Mouse (Mus musculus) mouse embryonic stem cell (cell line): ENCODE results near the gene Dpysl5.

Experiments used
- in situ Hi-C, 2 experiments: fragments of 300-500 bp; cut with MboI; formaldehyde crosslinking; loops; 1 replicate in 1 of 2; 3 replicates in 1 of 2; pipeline ENCODE4 v1.14.3; 2019 to 2020; ENCODE audit warnings: low sequenced_read_pairs in 2 of 2, low pct_unique_long_range_greater_than_20kb in 1 of 2, mixed read lengths in 1 of 2; ENCODE audit not compliant: unreplicated experiment in 1 of 2

The Dpysl5 gene

DNA sequence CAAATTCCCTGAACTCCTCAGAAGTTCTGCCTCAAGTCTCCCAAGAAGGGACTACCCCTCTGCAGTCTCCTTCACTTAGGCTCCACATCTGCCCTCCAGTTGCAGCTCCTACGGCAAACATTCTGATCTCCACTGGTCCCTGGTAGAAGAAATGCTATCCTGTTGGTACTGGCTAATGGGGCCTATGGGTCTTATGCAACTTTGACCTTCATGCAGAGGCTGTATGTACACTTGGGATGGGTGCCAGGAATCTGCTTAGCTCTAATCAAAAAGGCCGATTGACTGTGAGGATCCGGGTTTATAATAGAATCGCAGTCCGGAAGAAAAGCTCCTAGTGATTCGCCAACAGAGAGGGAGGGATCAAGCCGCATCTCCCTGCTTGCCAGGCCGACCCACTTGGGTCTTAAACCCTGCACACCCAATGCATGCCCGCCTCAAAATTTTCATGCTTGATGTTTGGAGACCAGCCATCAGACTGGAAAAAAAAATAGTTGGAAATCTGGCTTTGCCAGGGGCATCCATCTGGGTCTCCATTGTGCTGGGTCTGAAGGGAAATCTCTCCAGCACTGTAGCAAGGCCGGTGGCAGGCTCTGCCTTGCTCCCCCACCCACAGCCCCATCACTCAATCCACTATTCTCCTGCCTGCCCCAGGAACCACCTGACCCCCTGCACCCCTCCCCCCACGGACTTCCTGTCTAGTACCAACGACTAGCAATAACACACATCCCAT, 38.4 kb downstream of the Dpysl5 start:
- in situ Hi-C loops, result no loop called here

DNA sequence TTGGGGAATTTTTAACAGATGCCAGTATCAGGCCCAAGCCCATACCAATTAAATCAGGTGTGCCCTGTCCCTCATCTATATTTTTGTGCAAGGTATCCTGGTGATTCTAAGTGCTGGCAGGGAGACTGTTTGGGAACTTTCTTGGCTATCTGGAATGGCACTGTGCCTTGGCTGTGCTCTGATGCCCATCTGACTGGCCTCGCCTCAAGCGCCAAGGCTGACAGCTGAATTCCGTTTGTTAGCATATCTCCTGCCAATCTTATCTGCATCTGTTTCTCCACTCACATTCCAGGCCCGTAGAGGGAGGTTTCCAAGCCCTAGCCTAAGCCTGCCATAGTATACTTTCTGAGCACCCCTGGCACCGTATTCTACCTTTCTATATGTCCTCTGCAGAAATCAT, 39.7 kb downstream of the Dpysl5 start:
- in situ Hi-C loops, result no loop called here

DNA sequence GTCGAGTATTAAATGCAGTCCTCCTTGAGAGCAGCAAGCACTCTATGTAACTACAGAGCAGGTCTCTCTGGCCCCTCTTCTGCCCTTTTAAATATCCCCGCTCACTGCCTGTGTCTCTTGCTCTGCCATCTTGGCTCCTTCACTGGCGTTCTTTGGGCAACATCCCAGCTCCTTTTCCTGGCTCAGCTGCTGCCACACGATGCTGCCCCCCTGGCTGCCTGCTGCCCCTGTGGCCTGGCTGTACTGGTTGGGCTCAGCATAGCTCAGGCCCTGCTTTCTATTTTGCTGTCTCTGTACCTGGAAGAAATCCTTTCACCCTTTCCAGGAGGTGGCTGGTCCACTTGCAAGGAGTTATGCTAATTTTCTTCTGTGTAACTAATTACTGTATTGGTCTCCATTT, 41.8 kb downstream of the Dpysl5 start:
- in situ Hi-C loops, result no loop called here

DNA sequence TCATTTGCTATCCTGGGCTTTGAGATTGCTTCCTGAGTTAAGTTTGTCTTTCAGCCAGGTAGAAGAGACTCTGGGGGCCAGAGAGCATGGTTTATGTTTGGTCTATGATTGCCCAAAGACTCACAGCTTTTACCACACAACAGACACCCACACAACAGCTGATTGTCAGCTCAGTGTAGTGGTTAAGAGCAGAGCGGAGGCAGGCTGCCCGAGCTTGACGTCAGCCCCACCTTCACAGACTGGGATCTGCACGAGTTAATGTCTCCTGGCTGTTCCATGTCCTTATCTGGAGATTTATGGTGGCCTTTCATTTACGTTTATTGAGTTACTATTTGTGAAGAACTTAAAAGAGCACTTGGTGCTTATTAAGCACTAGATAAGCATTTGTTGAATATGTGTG, 43.9 kb downstream of the Dpysl5 start:
- in situ Hi-C loops, result no loop called here

DNA sequence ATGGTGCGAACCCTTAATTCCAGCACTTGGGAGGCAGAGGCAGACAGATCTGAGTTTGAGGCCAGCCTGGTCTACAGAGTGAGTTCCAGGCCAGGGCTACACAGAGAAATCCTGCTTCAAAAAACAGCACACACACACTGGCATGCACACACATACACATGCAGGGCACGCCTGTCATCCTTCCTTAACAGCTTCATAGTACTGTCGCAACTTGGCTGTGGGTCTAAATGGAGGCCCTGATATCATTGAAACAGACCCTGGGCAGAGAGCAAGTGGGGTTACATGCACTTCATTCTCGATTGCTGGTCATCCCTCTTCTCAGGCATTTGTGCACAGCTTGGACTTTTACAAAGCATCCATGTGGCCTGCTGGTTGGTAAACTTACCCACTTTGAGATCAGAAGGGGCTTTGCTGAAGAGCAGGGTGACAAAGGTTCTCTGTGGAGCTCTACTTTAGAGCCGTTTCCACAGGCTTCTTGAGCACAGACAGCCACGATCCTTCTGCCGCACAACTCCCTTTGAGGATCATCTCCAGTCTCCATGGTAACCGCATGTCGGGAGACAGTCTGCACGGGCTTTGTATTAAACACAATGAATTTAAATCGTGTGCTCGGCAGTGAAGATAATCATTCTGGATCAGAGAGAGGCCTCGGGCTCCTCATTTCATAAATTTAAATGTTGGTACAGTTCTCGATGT, 51.6 kb downstream of the Dpysl5 start:
- in situ Hi-C loops, result no loop called here

DNA sequence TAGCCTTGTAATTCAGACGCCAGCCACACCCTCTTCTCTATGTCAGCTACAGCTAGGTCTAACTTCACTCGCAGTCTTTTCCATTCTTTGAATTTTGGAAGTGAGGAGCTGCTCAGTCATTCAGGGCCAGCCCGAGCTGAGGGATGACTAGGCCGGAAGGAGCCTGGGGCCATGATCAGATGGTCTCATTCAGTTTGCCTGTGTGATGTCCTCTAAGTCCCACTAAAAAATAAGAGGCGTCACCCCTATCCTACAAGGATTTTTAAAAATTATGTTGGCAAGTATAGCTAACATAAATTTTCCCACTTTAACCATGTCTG, 52.1 kb downstream of the Dpysl5 start:
- in situ Hi-C loops, result no loop called here

DNA sequence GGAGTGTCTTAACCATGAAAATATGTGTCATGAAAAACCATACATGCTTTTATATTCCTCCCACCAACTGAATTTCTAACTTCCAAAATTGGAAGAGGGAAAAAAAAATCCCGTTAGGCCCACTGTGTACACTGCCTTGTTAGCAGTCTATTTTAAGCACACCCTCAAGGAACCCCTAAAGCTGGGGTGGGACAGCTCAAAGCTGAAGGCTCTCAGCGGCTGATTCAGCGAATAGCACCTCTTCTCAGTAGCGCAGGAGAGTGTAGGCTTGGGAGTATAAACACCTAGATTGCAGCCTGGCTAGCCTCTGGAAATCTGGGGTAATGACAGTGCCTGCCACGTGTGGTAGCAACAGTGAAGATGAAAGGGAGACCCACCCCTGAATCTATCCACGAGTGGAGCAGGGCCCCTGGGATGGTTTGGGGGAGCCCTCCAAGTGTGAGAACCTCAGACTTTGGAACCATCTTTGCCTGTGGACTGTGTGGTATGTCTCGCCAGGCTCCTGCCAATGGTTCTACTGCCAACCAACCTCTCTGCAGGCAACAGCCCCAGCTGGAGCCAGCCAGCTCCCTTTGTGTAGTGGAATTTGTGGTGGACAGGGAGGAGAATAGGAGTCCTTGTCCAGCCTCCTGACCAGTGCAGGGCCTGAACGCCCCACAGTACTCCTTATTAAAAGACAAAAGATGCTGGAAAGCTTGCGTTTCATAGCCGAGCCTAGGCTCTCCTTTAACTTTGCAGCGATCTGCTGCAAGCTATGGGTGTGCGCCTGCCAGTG, 54.4 kb downstream of the Dpysl5 start:
- in situ Hi-C loops, result no loop called here

DNA sequence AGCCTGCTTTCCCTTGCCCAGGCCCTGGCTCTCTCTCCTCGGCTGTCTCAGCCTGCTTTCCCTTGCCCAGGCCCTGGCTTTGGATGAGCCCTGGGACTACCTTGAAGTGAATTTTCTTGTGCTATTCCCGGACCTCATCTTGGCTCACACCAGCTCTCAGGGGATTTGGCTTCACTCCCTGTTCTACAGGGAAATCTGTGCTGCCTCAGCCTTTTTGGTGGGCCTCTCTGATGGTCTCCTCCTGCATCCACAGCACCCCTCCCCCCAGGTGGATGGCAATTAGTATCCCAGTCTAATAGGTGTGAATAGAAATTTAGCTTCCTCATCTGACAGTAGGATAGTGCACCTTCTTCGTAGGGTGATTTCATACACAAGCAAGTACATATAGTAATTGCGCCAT, 56.7 kb downstream of the Dpysl5 start:
- in situ Hi-C loops, result no loop called here

DNA sequence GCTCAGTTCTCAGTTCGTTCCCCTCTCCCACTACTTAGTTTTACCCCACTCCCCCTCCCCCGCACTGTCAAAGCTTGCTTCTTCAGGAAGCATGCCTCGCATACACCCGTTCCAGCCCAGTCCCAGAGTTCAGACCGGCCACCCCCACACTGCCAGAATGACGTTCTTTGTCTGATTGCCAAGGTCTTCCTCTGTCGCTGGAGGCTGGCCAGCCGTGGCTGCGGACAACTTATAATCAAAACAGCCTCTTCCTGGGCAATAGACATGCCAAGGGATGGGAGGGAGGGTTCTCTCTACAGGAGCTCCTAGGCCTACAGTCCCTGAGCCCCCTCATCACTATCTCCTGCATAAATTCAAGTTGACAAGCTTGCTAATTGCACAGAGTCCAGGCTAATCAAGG, 57.2 kb downstream of the Dpysl5 start:
- in situ Hi-C loops, result no loop called here

DNA sequence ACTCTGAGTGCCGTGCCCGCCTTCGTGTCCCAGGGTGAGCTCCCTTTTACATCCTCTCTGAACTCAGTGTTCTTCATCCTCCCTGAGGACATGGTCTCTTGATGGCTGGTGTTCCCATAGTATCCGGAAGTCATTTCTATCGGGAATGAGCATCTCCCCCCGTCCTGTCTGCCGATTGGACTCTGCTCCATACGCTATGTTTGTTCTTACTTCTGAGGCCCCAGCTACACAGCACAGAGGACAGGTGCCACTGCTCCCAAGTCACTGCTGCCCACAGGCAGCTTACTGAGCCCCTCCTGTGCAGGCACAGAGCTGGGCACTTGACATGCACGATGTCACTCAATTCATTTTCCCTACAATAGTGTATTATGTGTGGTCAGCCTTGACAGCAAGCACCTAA, 57.7 kb downstream of the Dpysl5 start:
- in situ Hi-C loops, result no loop called here

DNA sequence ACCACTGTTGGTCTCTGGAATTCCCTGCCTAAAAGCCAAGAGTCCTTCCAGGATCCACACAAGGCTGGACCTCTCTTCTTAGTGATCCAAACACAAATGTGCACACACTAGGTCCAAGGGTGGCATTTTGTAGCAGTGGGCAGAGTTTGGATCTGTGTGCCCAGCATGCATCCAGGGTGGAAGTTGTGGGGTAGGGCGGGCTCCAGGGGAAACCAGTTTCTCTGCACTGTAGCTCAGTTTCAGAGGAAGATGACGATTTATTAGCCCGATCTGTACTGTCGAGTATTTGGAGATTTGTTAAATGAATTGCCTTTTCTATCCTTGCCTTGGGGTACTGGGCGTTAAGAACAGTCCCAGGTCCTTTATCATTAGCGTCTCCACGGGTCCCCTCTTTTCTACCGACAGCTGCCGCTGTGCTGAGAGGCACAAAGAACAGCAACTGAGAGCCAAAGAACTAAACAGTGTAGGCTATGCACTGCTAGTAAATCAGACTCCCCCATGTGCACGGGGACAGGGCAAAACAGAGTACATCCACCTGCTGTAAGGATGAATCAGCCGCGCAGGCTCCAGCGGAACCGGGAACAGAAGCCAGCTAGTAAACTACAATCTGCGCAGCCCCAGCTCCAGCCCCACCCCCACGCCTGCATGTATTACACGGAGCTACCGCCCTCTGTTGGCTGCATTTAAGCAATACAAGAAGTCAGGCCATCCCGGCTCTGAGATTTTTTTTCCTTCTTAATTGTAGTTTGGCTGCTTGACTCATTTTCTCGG, 63.4 kb downstream of the Dpysl5 start:
- in situ Hi-C loops, result loop anchor here (5.0 to 10.0 kb wide), 2 partner anchors 62 to 70 kb away; partner anchors contain the start of gene Dpysl5 (in 1 of the 2)

DNA sequence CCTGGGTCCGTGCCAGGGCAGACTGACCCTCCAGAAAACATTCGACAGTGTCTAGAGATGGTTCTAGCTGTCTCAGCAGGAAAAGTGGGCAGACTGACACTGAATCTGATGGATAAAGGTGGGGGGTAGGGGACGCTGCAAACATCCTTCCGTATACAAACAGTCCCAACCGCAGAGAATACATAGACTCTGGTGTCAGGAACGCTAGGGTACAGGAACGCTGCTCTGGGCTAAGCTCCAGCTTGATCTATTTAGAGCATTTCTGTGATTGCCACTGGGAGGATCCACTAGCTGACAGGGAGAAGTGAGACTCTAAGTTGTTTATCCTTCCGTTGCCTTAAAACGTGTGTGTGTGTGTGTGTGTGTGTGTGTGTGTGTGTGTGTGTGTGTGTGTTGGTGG, 69.3 kb downstream of the Dpysl5 start:
- in situ Hi-C loops, result no loop called here

DNA sequence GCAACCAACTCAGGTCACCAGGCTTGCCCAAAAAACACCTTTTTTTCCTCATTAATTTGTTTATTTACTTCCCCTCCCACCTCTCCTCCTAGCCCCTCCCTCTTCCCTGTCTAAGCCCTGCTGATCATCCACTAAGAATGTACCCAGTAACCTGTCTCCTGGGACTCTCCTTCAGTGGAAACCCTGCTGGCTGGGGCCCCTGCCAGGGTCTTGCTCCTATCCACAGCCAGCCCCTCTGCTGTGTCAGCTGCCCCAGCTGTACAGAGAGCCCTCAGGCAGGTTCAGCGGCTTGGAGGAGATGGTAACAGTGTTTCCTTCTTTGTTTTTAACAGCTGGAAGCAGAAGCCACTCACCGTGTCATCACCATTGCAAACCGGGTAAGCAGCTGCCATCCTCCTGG, 69.8 kb downstream of the Dpysl5 start:
- in situ Hi-C loops, result no loop called here

DNA sequence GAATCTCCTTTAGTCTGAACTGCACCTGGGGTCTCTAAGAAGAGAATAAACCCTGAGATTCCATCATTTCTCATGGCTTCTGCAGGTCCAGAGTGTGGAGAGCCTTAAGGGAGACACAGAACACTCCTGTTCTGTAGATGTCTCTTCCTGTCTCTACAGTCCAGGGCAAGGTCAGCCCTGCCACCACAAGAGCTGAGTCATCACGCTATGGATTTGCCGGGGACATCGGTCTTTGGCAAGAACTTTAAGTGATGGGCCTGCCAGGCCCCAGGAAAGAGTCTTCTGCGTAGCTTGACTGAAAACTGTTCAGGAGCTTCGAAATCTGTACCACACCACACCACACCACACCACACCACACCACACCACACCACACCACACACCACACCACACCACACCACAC, 76.0 kb downstream of the Dpysl5 start:
- in situ Hi-C loops, result no loop called here

DNA sequence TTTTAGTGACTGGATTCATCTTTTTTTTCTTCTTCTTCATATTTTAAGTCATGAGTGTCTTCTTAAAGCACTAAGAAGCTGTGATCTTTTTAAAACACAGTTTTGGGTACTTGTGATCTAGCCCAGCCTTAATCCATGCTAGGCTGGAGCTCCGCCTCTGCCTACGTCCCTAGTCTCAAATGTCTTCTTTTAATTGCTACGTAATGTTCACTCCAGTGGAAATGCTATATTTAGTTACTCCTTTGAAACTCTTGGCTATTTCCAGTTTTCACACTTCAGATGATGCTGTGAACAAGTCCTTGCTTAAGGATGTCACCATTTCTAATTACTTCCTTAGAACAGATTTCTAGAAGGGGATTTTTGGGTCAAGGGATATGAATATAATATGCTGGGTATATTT, 78.7 kb downstream of the Dpysl5 start:
- in situ Hi-C loops, result no loop called here

DNA sequence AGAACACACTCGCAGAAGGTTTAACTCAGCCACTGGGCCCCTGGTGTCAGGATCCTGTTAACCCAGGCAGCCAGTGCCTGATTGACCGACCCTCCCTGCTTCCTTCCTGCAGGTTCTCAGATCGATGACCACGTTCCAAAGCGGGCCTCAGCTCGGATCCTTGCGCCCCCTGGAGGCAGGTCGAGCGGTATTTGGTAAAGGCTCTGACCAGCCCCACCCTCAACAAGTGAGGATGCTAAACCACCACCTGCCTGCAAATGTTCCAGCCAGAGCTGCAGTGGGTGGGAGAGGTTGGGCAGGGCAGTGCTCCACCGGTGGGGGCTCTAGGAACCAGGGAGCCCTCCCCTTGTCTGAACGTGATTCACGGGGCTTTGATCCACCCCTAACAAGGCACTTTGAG, 84.8 kb downstream of the Dpysl5 start:
- in situ Hi-C loops, result no loop called here

DNA sequence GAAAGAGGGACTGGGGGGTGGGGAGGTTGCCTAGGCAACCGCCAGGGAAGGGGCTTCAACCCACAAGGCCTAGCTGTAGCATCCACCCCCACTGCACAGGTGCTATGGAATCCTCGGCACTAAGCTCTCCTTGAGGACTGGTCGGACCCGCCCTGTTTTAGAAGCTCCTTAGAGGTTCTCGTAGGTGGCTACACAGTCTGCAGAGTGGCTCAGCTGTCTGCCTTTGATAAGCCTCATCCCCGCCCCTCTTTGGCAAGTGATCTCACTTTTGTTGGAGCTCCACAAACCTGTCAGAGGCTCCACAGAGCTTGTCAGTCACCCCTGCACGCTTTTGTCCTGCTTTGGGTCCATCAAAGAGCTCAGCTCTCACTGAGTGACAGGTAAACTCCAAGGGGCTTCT, 86.1 kb downstream of the Dpysl5 start:
- in situ Hi-C loops, result no loop called here

DNA sequence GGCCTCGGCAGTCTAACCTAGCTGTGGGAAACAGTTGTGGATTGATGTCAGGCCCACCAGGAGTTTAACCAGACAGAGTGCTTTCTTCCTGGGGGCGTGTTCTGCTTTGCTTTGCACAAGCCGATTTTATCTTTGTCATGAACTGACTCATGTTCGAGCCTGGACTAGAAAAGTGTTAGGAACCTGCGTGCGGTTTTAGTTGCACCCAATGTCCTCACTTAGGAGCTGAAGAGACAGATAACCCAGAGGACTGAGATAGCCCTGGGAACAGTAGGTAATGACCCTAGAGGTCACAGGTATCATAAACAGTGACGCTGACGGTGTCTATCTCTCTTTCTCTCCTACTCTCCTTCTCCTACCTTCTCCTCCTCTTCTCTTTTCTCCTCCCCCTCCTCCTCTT, 86.6 kb downstream of the Dpysl5 start:
- in situ Hi-C loops, result no loop called here

DNA sequence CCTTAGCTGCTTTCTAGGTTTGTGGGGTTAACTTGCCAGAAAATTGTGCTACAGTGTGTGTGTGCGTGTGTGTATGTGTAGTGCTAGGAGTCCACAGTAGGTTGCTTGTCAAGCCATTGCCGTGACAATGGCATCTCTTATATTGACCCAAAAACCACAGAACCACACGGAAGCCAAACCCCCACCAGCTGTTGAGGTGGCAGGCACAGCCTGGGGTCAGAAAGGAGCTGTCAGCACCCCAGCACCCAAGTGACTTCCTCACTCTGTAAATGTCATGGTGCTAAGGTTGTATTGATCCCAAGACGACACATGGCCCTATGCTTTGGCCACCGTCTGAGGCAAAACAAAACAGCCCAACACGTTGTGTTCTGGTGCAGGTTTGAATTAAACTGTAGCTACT, 87.6 kb downstream of the Dpysl5 start:
- in situ Hi-C loops, result no loop called here
